Mouse (Mus musculus) heart, postnatal 36 days (tissue): ENCODE data around the gene Abcf1. TPM values are rescaled to one million over a fixed set of nuclear protein-coding genes. Genes with fewer than 3 reads are reported as not detected.

ENCODE experiments used
- microRNA-seq, 2 experiments: library from miRNA; unstranded; fragments of <30 nt; microRNA quantifications; one replicate each; pipeline ENCODE4 v1.2.0; 2021; ENCODE audit warnings: borderline number of aligned reads in 2 of 2
- total RNA-seq, 2 experiments: library from RNA; stranded (reverse); gene quantifications; 2 replicates each; pipeline ENCODE4 v1.2.3; 2021

The Abcf1 gene
- total RNA-seq, 2 experiments from 2014 or later = 69.8 to 73.4 TPM

Small RNA genes lying within 50 kb of the gene (microRNA-seq; reads per million reads assigned to microRNA genes)
- 0.72 to 1.3 reads per million in 2 experiments for gene Mir1894
- 37.6 to 45.1 reads per million in 2 experiments for gene Mir877

Other genes with a start within 250 kb of the Abcf1 start
- gene Ier3, start 148.1 kb downstream of the Abcf1 start, total RNA-seq = 10 to 100 TPM; 26.8 to 43.0 TPM
- gene Flot1, start 146.5 kb downstream of the Abcf1 start, total RNA-seq = 100 to 1,000 TPM; 154 to 159 TPM
- gene Tubb5, start 131.5 kb downstream of the Abcf1 start, total RNA-seq = 10 to 100 TPM; 87.6 to 91.6 TPM
- 10 to 100 TPM; 12.2 to 14.2 TPM for gene Mdc1, start 128.2 kb downstream of the Abcf1 start, total RNA-seq
- gene Nrm, start 108.4 kb downstream of the Abcf1 start, total RNA-seq = 1 to 10 TPM; 2.3 to 2.4 TPM
- gene Ppp1r18, start 104.2 kb downstream of the Abcf1 start, total RNA-seq = 10 to 100 TPM; 15.6 to 17.0 TPM
- gene Dhx16, start 89.9 kb downstream of the Abcf1 start, total RNA-seq = 10 to 100 TPM; 19.2 to 22.2 TPM
- gene 2310061I04Rik, start 72.3 kb downstream of the Abcf1 start, total RNA-seq = 100 to 1,000 TPM; 109 to 112 TPM
- gene Atat1, start 59.7 kb downstream of the Abcf1 start, total RNA-seq = 1 to 10 TPM; 6.6 to 6.8 TPM
- gene Mrps18b, start 53.4 kb downstream of the Abcf1 start, total RNA-seq = 10 to 100 TPM; 51.6 to 53.4 TPM
- gene Ppp1r10, start 53.3 kb downstream of the Abcf1 start, total RNA-seq = 10 to 100 TPM; 22.6 to 44.3 TPM
- 10 to 100 TPM; 28.6 to 32.7 TPM for gene Gnl1, start 10.1 kb upstream of the Abcf1 start, total RNA-seq
- gene Prr3, start 10.5 kb upstream of the Abcf1 start, total RNA-seq = 1 to 10 TPM; 3.9 to 6.3 TPM
- gene H2-T24, start 50.8 kb upstream of the Abcf1 start, total RNA-seq = 10 to 100 TPM in 1 of 2 experiments, 1 to 10 TPM in 1; 6.5 to 14.0 TPM
- 10 to 100 TPM; 23.7 to 38.9 TPM for gene H2-T23, start 63.1 kb upstream of the Abcf1 start, total RNA-seq
- gene H2-T22, start 73.0 kb upstream of the Abcf1 start, total RNA-seq = 1 to 10 TPM; 9.5 to 10.0 TPM
- gene Gm6034, start 73.2 kb upstream of the Abcf1 start, total RNA-seq = not detected
- 1 to 10 TPM; 3.4 to 4.3 TPM for gene Gm11127, start 88.6 kb upstream of the Abcf1 start, total RNA-seq
- under 1 TPM; 0.19 to 0.22 TPM for gene Gm19684, start 151.9 kb upstream of the Abcf1 start, total RNA-seq
- not detected for gene Gm7030, start 159.7 kb upstream of the Abcf1 start, total RNA-seq
- gene Gm8909, start 198.8 kb upstream of the Abcf1 start, total RNA-seq = not detected
- not detected for gene H2-T3, start 220.5 kb upstream of the Abcf1 start, total RNA-seq